Mouse (Mus musculus): ENCODE results near the gene Snx33.

DNA sequence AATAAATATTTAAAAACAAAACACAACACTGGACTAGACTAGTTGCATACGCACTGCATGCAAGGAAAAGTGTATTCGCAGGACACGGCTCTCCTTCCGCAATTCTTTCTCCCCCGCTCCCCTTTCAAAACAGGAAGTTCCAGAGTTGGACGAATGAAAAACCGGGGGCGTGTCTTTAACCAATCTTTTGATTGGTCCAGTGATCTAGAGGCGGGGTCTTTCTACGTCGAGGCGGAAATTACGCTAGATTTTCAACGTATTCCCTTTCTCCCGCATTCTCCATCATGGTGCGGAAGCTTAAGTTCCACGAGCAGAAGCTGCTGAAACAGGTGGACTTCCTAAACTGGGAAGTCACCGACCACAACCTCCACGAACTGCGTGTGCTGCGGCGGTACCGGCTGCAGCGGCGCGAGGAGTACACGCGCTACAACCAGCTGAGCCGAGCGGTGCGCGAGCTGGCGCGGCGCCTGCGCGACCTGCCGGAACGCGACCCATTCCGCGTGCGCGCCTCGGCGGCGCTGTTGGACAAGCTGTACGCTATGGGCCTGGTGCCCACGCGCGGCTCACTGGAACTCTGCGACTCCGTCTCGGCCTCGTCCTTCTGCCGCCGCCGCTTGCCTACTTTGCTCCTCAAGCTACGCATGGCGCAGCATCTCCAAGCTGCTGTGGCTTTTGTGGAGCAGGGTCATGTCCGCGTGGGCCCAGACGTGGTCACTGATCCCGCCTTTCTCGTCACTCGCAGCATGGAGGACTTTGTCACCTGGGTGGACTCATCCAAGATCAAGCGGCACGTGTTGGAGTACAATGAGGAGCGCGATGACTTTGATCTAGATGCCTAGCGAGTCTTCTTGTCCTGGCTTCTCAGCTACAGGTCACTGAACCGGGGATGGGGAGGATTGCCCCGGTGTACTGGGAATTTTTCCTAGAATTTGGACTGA lies 9.3 kb upstream of the Snx33 start, which contains the start of gene Imp3:
- TF ChIP-seq CTCF (IDR thresholded peaks at IDR 0.05; ENCODE audit: low read depth): peak; percentile 57
- peak; percentile 70; the same call in 1 of the 2 replicates for TF ChIP-seq EP300 (IDR thresholded peaks at IDR 0.05; ENCODE audit: low read depth)
